Mouse (Mus musculus) E14TG2a.4 (cell line): ENCODE data around the gene Lmntd2.

ENCODE experiments used
- H3K27me3 ChIP-seq: 2 replicates; pipeline ENCODE4 v1.6.1; 2014; ENCODE audit warnings: low read length, control low read depth; ENCODE audit not compliant: insufficient read depth
- H3K36me3 ChIP-seq: 2 replicates; pipeline ENCODE4 v1.6.1; 2014; ENCODE audit warnings: low read length, control low read depth; ENCODE audit not compliant: insufficient read depth
- H3K4me1 ChIP-seq: replicated peaks from 2 replicates; pipeline ENCODE4 v1.6.1; 2014; ENCODE audit warnings: low read depth, low read length, control low read depth
- H3K4me3 ChIP-seq: replicated peaks from 2 replicates; pipeline ENCODE4 v1.5.1; 2014; ENCODE audit warnings: mild to moderate bottlenecking, low read length
- H3K9me3 ChIP-seq: 2 replicates; pipeline ENCODE4 v1.6.1; 2014; ENCODE audit warnings: low read length, control low read depth
- CTCF ChIP-seq: conservative IDR thresholded peaks from 2 replicates; pipeline ENCODE4 v1.5.1; 2014; ENCODE audit warnings: low read length
- NANOG ChIP-seq: IDR thresholded peaks from 2 replicates; pipeline ENCODE4 v1.6.1; 2014; ENCODE audit warnings: borderline replicate concordance, low read length, mixed read lengths
- POU5F1 ChIP-seq: IDR thresholded peaks from 2 replicates; pipeline ENCODE4 v1.6.1; 2014; ENCODE audit warnings: low read length, borderline replicate concordance

Gene Lmntd2

GRCm38 (mm10) chr7:141210606-141211131, 3.2 kb downstream of the Lmntd2 start:
- Histone ChIP-seq H3K36me3 (peaks cover 23% of the 10 kb centered on the region), H3K27me3 (no peaks in the 10 kb centered on the region), H3K4me3 (no peak overlapping the region), H3K4me1 (peaks cover 45% of the 10 kb centered on the region), H3K9me3 (no peaks in the 10 kb centered on the region)
- TF ChIP-seq POU5F1 (no peak), NANOG (no peak)

GRCm38 (mm10) chr7:141210137-141210536, 3.7 kb downstream of the Lmntd2 start:
- no peaks in the 10 kb centered on the region for H3K9me3 ChIP-seq
- peaks cover 23% of the 10 kb centered on the region for H3K36me3 ChIP-seq
- TF ChIP-seq NANOG = no peak

GRCm38 (mm10) chr7:141209526-141209925, 4.4 kb downstream of the Lmntd2 start:
- peaks cover 23% of the 10 kb centered on the region for H3K36me3 ChIP-seq
- no peak overlapping the region for H3K4me3 ChIP-seq
- no peaks in the 10 kb centered on the region for H3K27me3 ChIP-seq
- no peak for TF ChIP-seq POU5F1
- TF ChIP-seq CTCF = no peak
- TF ChIP-seq NANOG = no peak
- H3K9me3 ChIP-seq = no peaks in the 10 kb centered on the region
- H3K4me1 ChIP-seq = peaks cover 37% of the 10 kb centered on the region

More at GRCm38 (mm10) chr7:141210137-141210536, 3.7 kb downstream of the Lmntd2 start:
- H3K27me3 ChIP-seq = no peaks in the 10 kb centered on the region
- peaks cover 43% of the 10 kb centered on the region for H3K4me1 ChIP-seq
- H3K4me3 ChIP-seq = no peak overlapping the region

GRCm38 (mm10) chr7:141206182-141206937, 7.5 kb downstream of the Lmntd2 start:
- peaks cover 19% of the 10 kb centered on the region for H3K36me3 ChIP-seq
- TF ChIP-seq CTCF = no peak
- no peak for TF ChIP-seq NANOG
- no peak for TF ChIP-seq POU5F1
- no peak overlapping the region for H3K4me3 ChIP-seq
- H3K27me3 ChIP-seq = no peaks in the 10 kb centered on the region
- H3K9me3 ChIP-seq = no peaks in the 10 kb centered on the region
- H3K4me1 ChIP-seq = peaks cover 11% of the 10 kb centered on the region

- Histone ChIP-seq H3K4me3 (no peak overlapping the region), H3K4me1 (peaks cover 6% of the 10 kb centered on the region), H3K36me3 (peaks cover 14% of the 10 kb centered on the region), H3K9me3 (no peaks in the 10 kb centered on the region), H3K27me3 (no peaks in the 10 kb centered on the region)
- TF ChIP-seq POU5F1 = no peak
Observed at GRCm38 (mm10) chr7:141205504-141205903, 8.4 kb downstream of the Lmntd2 start.

GRCm38 (mm10) chr7:141204546-141204945, 9.3 kb downstream of the Lmntd2 start:
- H3K27me3 ChIP-seq = no peaks in the 10 kb centered on the region

GRCm38 (mm10) chr7:141198121-141198520, 15.8 kb downstream of the Lmntd2 start:
- H3K4me3 ChIP-seq = no peak overlapping the region
- TF ChIP-seq POU5F1 = no peak
- TF ChIP-seq CTCF = no peak
- no peak for TF ChIP-seq NANOG
- peaks cover 7% of the 10 kb centered on the region; the same call in 1 of the 2 replicates for H3K36me3 ChIP-seq
- H3K9me3 ChIP-seq = no peaks in the 10 kb centered on the region
- H3K27me3 ChIP-seq = no peaks in the 10 kb centered on the region
- H3K4me1 ChIP-seq = peaks cover 19% of the 10 kb centered on the region

More at GRCm38 (mm10) chr7:141204546-141204945, 9.3 kb downstream of the Lmntd2 start:
- Histone ChIP-seq H3K36me3 (peaks cover 4% of the 10 kb centered on the region), H3K9me3 (no peaks in the 10 kb centered on the region), H3K4me3 (no peak overlapping the region), H3K4me1 (no peaks in the 10 kb centered on the region)
- TF ChIP-seq NANOG (no peak), POU5F1 (no peak), CTCF (no peak)

- Histone ChIP-seq H3K4me1 (peaks cover 32% of the 10 kb centered on the region), H3K36me3 (peaks cover 17% of the 10 kb centered on the region), H3K27me3 (no peaks in the 10 kb centered on the region), H3K4me3 (no peak overlapping the region), H3K9me3 (no peaks in the 10 kb centered on the region)
- TF ChIP-seq POU5F1 (no peak), NANOG (no peak), CTCF (no peak)
Observed at GRCm38 (mm10) chr7:141196619-141197282, 17.1 kb downstream of the Lmntd2 start.

- TF ChIP-seq POU5F1 (no peak), NANOG (no peak), CTCF (no peak)
Observed at GRCm38 (mm10) chr7:141195754-141196153, 18.1 kb downstream of the Lmntd2 start.

More at GRCm38 (mm10) chr7:141195754-141196153, 18.1 kb downstream of the Lmntd2 start:
- Histone ChIP-seq H3K36me3 (peaks cover 27% of the 10 kb centered on the region), H3K4me1 (peaks cover 42% of the 10 kb centered on the region), H3K27me3 (no peaks in the 10 kb centered on the region), H3K4me3 (peak overlapping the region; percentile 96; the same call in 1 of the 2 replicates), H3K9me3 (no peaks in the 10 kb centered on the region)
